Mouse (Mus musculus) olfactory bulb, adult 2 months (tissue): ENCODE data around the gene Arhgap35.
"Not testable (repeated sequence)": the region's sequence is repeated elsewhere in the genome, so short reads cannot be mapped to it uniquely, and the experiment has no call there.

ENCODE experiments used
- CTCF ChIP-seq: fragments of 200-500 bp; IDR thresholded peaks from 2 replicates; pipeline ENCODE4 v1.5.1; 2012; ENCODE audit warnings: low read depth, mild to moderate bottlenecking, low read length, moderate library complexity; ENCODE audit not compliant: insufficient read depth
- POLR2A ChIP-seq: fragments of 200-500 bp; IDR thresholded peaks from 2 replicates; pipeline ENCODE4 v1.6.1; 2012; ENCODE audit warnings: mild to moderate bottlenecking, low read depth, low read length, moderate library complexity; ENCODE audit not compliant: insufficient read depth

- TF ChIP-seq POLR2A, CTCF: not testable (repeated sequence)
These were observed 19.1 kb upstream of the Arhgap35 start for GRCm38 (mm10) chr7:16633913-16634312.
